Mouse (Mus musculus) intestine, postnatal 0 days (tissue): Measurements from ENCODE around the gene Aym1. TPM values are rescaled to one million over a fixed set of nuclear protein-coding genes. Genes with fewer than 3 reads are reported as not detected.

Experiments
- ATAC-seq: fragments of 200-750 bp; cut with Nextera tagmentation; 2 replicates; pipeline ENCODE4 v1.8.0; 2017; ENCODE audit warnings: mild to moderate bottlenecking, moderate TSS enrichment, moderate library complexity
- H3K27ac ChIP-seq: fragments of 300-500 bp; sonication (generic); 2 replicates; pipeline ENCODE4 v1.5.1; 2014; ENCODE audit warnings: mild to moderate bottlenecking, low read depth, low read length, moderate library complexity
- H3K27me3 ChIP-seq: fragments of 300-500 bp; sonication (generic); replicated peaks from 2 replicates; pipeline ENCODE4 v1.6.1; 2014; ENCODE audit warnings: low read length, mixed read lengths; ENCODE audit not compliant: control insufficient read depth, insufficient read depth
- H3K36me3 ChIP-seq: fragments of 300-500 bp; sonication (generic); 2 replicates; pipeline ENCODE4 v1.6.1; 2014; ENCODE audit warnings: mild to moderate bottlenecking, moderate library complexity; ENCODE audit not compliant: control insufficient read depth, insufficient read depth
- H3K4me1 ChIP-seq: fragments of 300-500 bp; sonication (generic); replicated peaks from 2 replicates; pipeline ENCODE4 v1.6.1; 2014; ENCODE audit warnings: antibody characterized with exemption, low read length, mixed read lengths; ENCODE audit not compliant: control insufficient read depth, insufficient read depth
- H3K4me2 ChIP-seq: fragments of 300-500 bp; sonication (generic); replicated peaks from 2 replicates; pipeline ENCODE4 v1.6.1; 2014; ENCODE audit warnings: low read depth, mild to moderate bottlenecking, moderate library complexity
- H3K4me3 ChIP-seq: fragments of 300-500 bp; sonication (generic); 2 replicates; pipeline ENCODE4 v1.5.1; 2014; ENCODE audit warnings: low read depth, low read length
- H3K9ac ChIP-seq: fragments of 300-500 bp; sonication (generic); 2 replicates; pipeline ENCODE4 v1.6.1; 2014; ENCODE audit warnings: mild to moderate bottlenecking, low read depth, low read length
- H3K9me3 ChIP-seq: fragments of 300-500 bp; sonication (generic); 2 replicates; pipeline ENCODE4 v1.6.1; 2016; ENCODE audit warnings: mixed run types; ENCODE audit not compliant: control insufficient read depth
- CTCF ChIP-seq: sonication (generic); IDR thresholded peaks from 2 replicates; pipeline ENCODE4 v1.5.1; 2016; ENCODE audit warnings: low read depth, mild to moderate bottlenecking, control low read depth, antibody characterized with exemption, moderate library complexity
- WGBS: fragments of 180-500 bp; shearing (Covaris S2); extraction: QIAGEN DNeasy Blood & Tissue Kit; methylation state at CpG from one replicate; pipeline ENCODE4 v1.1.7; 2014; 5-methylcytosine and 5-hydroxymethylcytosine counted together
- microRNA-seq: library from miRNA; unstranded; fragments of <30 nt; microRNA quantifications from one replicate; pipeline ENCODE4, GENCODE M21; 2016
- polyA plus RNA-seq: library from polyadenylated mRNA; unstranded; fragments of >200 nt; fragmentation: Nextera tagmentation; extraction: Ambion mirVana; gene quantifications from 2 replicates; pipeline ENCODE4 v1.2.1, GENCODE M21; 2015

Aym1 gene
- polyA plus RNA-seq, 1 experiment from 2014 or later: not detected

GRCm38 (mm10) chr5:113382580-113382979, 25.5 kb downstream of the Aym1 start:
- no peak overlapping the region for H3K4me3 ChIP-seq
- WGBS: 76% methylated on average over 4 of the region's 4 CpGs
- H3K36me3 ChIP-seq: no peaks in the 10 kb centered on the region
- no peak for TF ChIP-seq CTCF
- H3K9ac ChIP-seq: no peak overlapping the region
- no peaks in the 10 kb centered on the region for H3K27me3 ChIP-seq
- H3K9me3 ChIP-seq: no peaks in the 10 kb centered on the region
- no peak overlapping the region for H3K27ac ChIP-seq
- H3K4me2 ChIP-seq: no peak overlapping the region
- no peaks in the 10 kb centered on the region for H3K4me1 ChIP-seq
- no peak for ATAC-seq

DNA sequence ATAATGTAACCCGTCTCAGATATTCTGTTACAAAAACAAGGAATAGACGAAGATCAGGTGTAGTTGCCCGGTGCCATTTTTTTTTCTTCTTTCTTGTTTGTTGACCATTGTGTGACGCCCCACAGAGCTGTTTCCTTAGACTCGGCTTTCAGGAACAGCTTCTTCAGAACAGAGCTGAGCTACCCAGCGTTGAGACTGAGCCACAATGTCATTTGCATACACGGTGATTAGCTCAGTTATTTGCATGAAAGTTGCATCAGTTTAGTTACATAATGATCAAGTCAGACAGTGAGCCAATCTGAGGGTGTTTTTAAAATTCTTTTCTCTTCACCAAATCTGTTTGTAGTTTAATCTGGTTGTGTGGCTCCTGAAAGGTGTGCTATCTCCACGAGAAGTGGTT, 36.7 kb downstream of the Aym1 start:
- WGBS: 43% methylated on average over 8 of the region's 8 CpGs
- no peaks in the 10 kb centered on the region for H3K9me3 ChIP-seq
- no peaks in the 10 kb centered on the region for H3K4me1 ChIP-seq

DNA sequence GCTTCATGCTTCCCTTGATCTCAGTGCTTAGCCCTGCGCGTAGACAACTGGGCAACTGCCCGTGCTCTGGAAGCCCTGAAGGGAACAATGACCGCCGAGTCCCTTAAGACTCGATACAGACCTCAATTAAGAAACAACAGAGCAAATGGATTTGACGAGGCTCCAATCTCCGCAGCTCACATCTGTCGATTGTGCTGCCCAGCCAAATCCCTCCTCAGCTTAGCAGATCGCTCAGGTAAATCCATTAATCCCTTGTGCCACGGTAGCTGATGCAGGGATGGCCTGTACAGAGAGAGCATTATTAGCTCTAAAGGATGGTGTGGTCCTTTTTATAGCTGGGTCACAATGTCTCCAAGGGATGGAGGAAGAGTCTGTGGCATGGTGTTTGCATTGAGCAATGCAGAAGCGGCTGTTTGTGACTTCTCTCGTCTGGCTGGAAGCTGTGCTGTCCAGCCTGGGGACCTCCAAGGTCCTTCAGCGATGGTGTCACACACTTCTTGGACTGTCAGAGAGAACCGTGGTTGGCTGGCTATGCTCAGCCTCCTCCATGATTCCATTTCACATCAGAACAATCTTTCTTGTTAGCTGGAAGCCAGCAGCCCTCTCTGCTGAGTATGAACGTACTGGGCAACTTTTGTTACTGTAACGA, 39.3 kb downstream of the Aym1 start:
- H3K4me1 ChIP-seq: no peaks in the 10 kb centered on the region
- no peak overlapping the region for H3K4me2 ChIP-seq
- TF ChIP-seq CTCF: no peak
- H3K27ac ChIP-seq: no peak overlapping the region
- 85% methylated on average over 17 of the region's 17 CpGs for WGBS
- ATAC-seq: no peak
- no peak overlapping the region for H3K9ac ChIP-seq
- H3K27me3 ChIP-seq: no peaks in the 10 kb centered on the region
- H3K4me3 ChIP-seq: no peak overlapping the region
- H3K9me3 ChIP-seq: no peaks in the 10 kb centered on the region
- H3K36me3 ChIP-seq: no peaks in the 10 kb centered on the region

More for the DNA sequence above, 36.7 kb downstream of the Aym1 start:
- no peak for TF ChIP-seq CTCF
- H3K4me2 ChIP-seq: no peak overlapping the region
- H3K27ac ChIP-seq: no peak overlapping the region
- no peaks in the 10 kb centered on the region for H3K27me3 ChIP-seq
- ATAC-seq: no peak
- H3K36me3 ChIP-seq: no peaks in the 10 kb centered on the region
- no peak overlapping the region for H3K4me3 ChIP-seq
- H3K9ac ChIP-seq: no peak overlapping the region

- Histone ChIP-seq H3K9ac (no peak overlapping the region), H3K36me3 (no peaks in the 10 kb centered on the region), H3K4me1 (no peaks in the 10 kb centered on the region), H3K27me3 (no peaks in the 10 kb centered on the region), H3K9me3 (no peaks in the 10 kb centered on the region), H3K4me2 (no peak overlapping the region), H3K4me3 (no peak overlapping the region), H3K27ac (no peak overlapping the region)
- TF ChIP-seq CTCF: no peak
- 65% methylated on average over 17 of the region's 17 CpGs for whole genome bisulfite sequencing
- ATAC-seq: no peak
Observed at GRCm38 (mm10) chr5:113397443-113398317, 40.6 kb downstream of the Aym1 start.

DNA sequence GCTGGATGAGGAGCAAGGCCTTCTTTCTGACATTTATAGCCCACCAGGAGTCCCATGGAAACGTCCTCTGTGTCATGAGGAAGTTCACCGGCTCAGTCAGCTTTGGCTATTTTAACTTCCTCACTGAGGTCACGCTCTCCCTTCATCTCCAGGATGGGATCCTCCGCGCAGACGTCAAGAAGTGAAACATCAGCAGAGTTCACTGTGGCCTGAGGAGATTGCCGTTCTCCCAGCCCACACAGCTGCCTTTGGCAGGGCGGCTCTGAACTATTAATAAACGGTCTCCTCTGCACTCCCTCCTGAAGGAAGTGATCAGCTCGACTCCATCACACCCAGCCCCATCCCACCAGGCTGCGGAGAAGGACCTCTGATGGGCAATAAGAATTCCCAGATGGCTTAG, 45.6 kb downstream of the Aym1 start:
- H3K4me2 ChIP-seq: no peak overlapping the region
- no peak for TF ChIP-seq CTCF
- H3K36me3 ChIP-seq: no peaks in the 10 kb centered on the region
- H3K27ac ChIP-seq: no peak overlapping the region
- H3K27me3 ChIP-seq: no peaks in the 10 kb centered on the region
- no peaks in the 10 kb centered on the region for H3K4me1 ChIP-seq
- no peaks in the 10 kb centered on the region for H3K9me3 ChIP-seq
- H3K9ac ChIP-seq: no peak overlapping the region
- WGBS: 48% methylated on average over 11 of the region's 11 CpGs
- ATAC-seq: no peak
- H3K4me3 ChIP-seq: no peak overlapping the region

DNA sequence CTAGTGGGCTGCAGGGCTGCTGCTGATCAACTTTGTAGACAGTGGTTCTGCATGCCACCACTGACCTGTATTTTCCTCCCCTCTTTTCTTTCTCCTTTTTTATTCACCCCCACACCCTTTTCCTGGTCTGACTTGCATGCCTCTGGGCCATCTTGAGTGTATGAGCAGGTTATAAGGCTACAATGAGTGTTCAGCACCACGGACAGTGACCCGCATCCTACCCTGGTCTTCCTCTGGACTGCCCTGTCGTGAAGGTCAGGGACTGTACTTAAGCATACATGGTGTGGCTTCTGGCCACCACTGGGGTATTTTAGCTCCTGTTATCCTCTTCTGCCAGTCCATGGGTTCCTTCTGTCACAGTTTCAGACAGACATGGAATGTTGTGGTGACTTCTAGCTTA, 50.3 kb downstream of the Aym1 start:
- no peak for TF ChIP-seq CTCF
- ATAC-seq: no peak
- Histone ChIP-seq H3K9ac (no peak overlapping the region), H3K4me2 (no peak overlapping the region), H3K27me3 (no peaks in the 10 kb centered on the region), H3K27ac (no peak overlapping the region), H3K9me3 (no peaks in the 10 kb centered on the region), H3K4me3 (no peak overlapping the region), H3K4me1 (no peaks in the 10 kb centered on the region), H3K36me3 (no peaks in the 10 kb centered on the region)
- 0% methylated on average over 3 of the region's 3 CpGs for WGBS

Small RNA genes lying within 50 kb of the gene (microRNA-seq; reads per million reads assigned to microRNA genes)
- not detected for gene Mir7229
- not detected for gene Mir7230

Other genes with a start within 250 kb of the Aym1 start
- 8.0 and 10.4 TPM in 2 replicates for gene 2900026A02Rik, start 136.1 kb upstream of the Aym1 start, polyA plus RNA-seq
- gene Tmem211, start 130.4 kb upstream of the Aym1 start, polyA plus RNA-seq: not detected in 2 replicates
- gene Sgsm1, start 46.5 kb upstream of the Aym1 start, polyA plus RNA-seq: 4.0 TPM in 2 replicates
- gene Wscd2, start 133.0 kb downstream of the Aym1 start, polyA plus RNA-seq: 4.2 and 4.9 TPM in 2 replicates